Mouse (Mus musculus): ENCODE results near the gene Srsf2.
"Not testable (repeated sequence)": the region's sequence is repeated elsewhere in the genome, so short reads cannot be mapped to it uniquely, and the experiment has no call there.

The Srsf2 gene
- long read RNA-seq, experiment 1, transcript Srsf2-203 (2 exons, 1,814 nt) = minor isoform, 27 of 531 reads
- long read RNA-seq, experiment 1, transcript Srsf2-201 (3 exons, 1,899 nt) = major isoform, 129 of 531 reads
- long read RNA-seq, experiment 1, partial matches to known transcripts = 367 of 531 reads
- long read RNA-seq, experiment 1, other reads (novel, unspliced or antisense) = 8 of 531 reads
- long read RNA-seq, experiment 2, transcript Srsf2-201 (3 exons, 1,899 nt) = major isoform, 164 of 393 reads
- long read RNA-seq, experiment 2, transcript Srsf2-203 (2 exons, 1,814 nt) = minor isoform, 18 of 393 reads
- long read RNA-seq, experiment 2, partial matches to known transcripts = 197 of 393 reads
- long read RNA-seq, experiment 2, other reads (novel, unspliced or antisense) = 11 of 393 reads

GRCm38 (mm10) chr11:116852891-116853511 lies at the start of gene Srsf2:
Gene Srsf2 (minus strand): TSS chr11:116853094.
- intact Hi-C loops (cut with DNase I) = no loop called here

- intact Hi-C loops (cut with DNase I) = not testable (repeated sequence)
Observed at GRCm38 (mm10) chr11:116902588-116902987, 49.7 kb upstream of the Srsf2 start.

- intact Hi-C loops (cut with DNase I) = no loop called here
Observed at GRCm38 (mm10) chr11:116899247-116899646, 46.4 kb upstream of the Srsf2 start.

- intact Hi-C loops (cut with DNase I) = no loop called here
Observed at GRCm38 (mm10) chr11:116895402-116895801, 42.5 kb upstream of the Srsf2 start.

- intact Hi-C loops (cut with DNase I) = no loop called here
Observed at GRCm38 (mm10) chr11:116893532-116894442, 40.9 kb upstream of the Srsf2 start.

GRCm38 (mm10) chr11:116887136-116887535 lies 34.2 kb upstream of the Srsf2 start:
- intact Hi-C loops (cut with DNase I) = no loop called here

- intact Hi-C loops (cut with DNase I) = loop anchor here (2.0 kb wide), 1 partner anchor 171 kb away; no protein-coding TSS in a partner anchor
Observed at GRCm38 (mm10) chr11:116885275-116886151, 32.6 kb upstream of the Srsf2 start.

- intact Hi-C loops (cut with DNase I) = loop anchor here (2.0 kb wide), 1 partner anchor 173 kb away; no protein-coding TSS in a partner anchor
Observed at GRCm38 (mm10) chr11:116884061-116884460, 31.2 kb upstream of the Srsf2 start.

- intact Hi-C loops (cut with DNase I) = no loop called here
Observed at GRCm38 (mm10) chr11:116882446-116882845, 29.6 kb upstream of the Srsf2 start.

GRCm38 (mm10) chr11:116881440-116881839 lies 28.5 kb upstream of the Srsf2 start:
- intact Hi-C loops (cut with DNase I) = no loop called here

GRCm38 (mm10) chr11:116880839-116881238 lies 27.9 kb upstream of the Srsf2 start:
- intact Hi-C loops (cut with DNase I) = no loop called here

GRCm38 (mm10) chr11:116878454-116878853 lies 25.6 kb upstream of the Srsf2 start:
- intact Hi-C loops (cut with DNase I) = no loop called here

- intact Hi-C loops (cut with DNase I) = no loop called here
Observed at GRCm38 (mm10) chr11:116873987-116874386, 21.1 kb upstream of the Srsf2 start.

GRCm38 (mm10) chr11:116871538-116871937 lies 18.6 kb upstream of the Srsf2 start:
- intact Hi-C loops (cut with DNase I) = no loop called here

- intact Hi-C loops (cut with DNase I) = no loop called here
Observed at GRCm38 (mm10) chr11:116869641-116870040, 16.7 kb upstream of the Srsf2 start.

- intact Hi-C loops (cut with DNase I) = no loop called here
Observed at GRCm38 (mm10) chr11:116869223-116869622, 16.3 kb upstream of the Srsf2 start.

- intact Hi-C loops (cut with DNase I) = no loop called here
Observed at GRCm38 (mm10) chr11:116868129-116868528, 15.2 kb upstream of the Srsf2 start.

- intact Hi-C loops (cut with DNase I) = no loop called here
Observed at GRCm38 (mm10) chr11:116865945-116866585, 13.2 kb upstream of the Srsf2 start.

GRCm38 (mm10) chr11:116864444-116864843 lies 11.6 kb upstream of the Srsf2 start:
- intact Hi-C loops (cut with DNase I) = no loop called here
